Mouse (Mus musculus) liver, embryonic 13.5 days (tissue): ENCODE measurements around the gene Klkb1. TPM values are rescaled to one million over a fixed set of nuclear protein-coding genes. Genes with fewer than 3 reads are reported as not detected.
"Not testable (repeated sequence)": the region's sequence is repeated elsewhere in the genome, so short reads cannot be mapped to it uniquely, and the experiment has no call there.

Experiments
- ATAC-seq: fragments of 200-750 bp; cut with Nextera tagmentation; 2 replicates; pipeline ENCODE4 v1.8.0; 2017; ENCODE audit warnings: low read depth, mild to moderate bottlenecking, moderate number of reproducible peaks, moderate library complexity
- DNase-seq: peaks from one replicate; pipeline ENCODE4 v3.0.0; 2022
- H3K27ac ChIP-seq: fragments of 300-500 bp; sonication (generic); 2 replicates; pipeline ENCODE4 v1.5.1; 2015; ENCODE audit warnings: moderate library complexity, mild to moderate bottlenecking, inconsistent platforms
- H3K27me3 ChIP-seq: fragments of 300-500 bp; sonication (generic); 2 replicates; pipeline ENCODE4 v1.6.1; 2015; ENCODE audit warnings: mild to moderate bottlenecking, inconsistent platforms
- H3K36me3 ChIP-seq: fragments of 300-500 bp; sonication (generic); 2 replicates; pipeline ENCODE4 v1.6.1; 2015; ENCODE audit warnings: mild to moderate bottlenecking, inconsistent platforms
- H3K4me1 ChIP-seq: fragments of 300-500 bp; sonication (generic); replicated peaks from 2 replicates; pipeline ENCODE4 v1.6.1; 2015; ENCODE audit warnings: inconsistent platforms
- H3K4me2 ChIP-seq: fragments of 300-500 bp; sonication (generic); 2 replicates; pipeline ENCODE4 v1.6.1; 2015; ENCODE audit warnings: inconsistent platforms, mild to moderate bottlenecking, moderate library complexity
- H3K4me3 ChIP-seq: fragments of 300-500 bp; sonication (generic); replicated peaks from 2 replicates; pipeline ENCODE4 v1.5.1; 2015; ENCODE audit warnings: mild to moderate bottlenecking, inconsistent platforms
- H3K9ac ChIP-seq: fragments of 300-500 bp; sonication (generic); 2 replicates; pipeline ENCODE4 v1.6.1; 2015; ENCODE audit warnings: mild to moderate bottlenecking, inconsistent platforms
- H3K9me3 ChIP-seq: fragments of 300-500 bp; sonication (generic); replicated peaks from 2 replicates; pipeline ENCODE4 v1.6.1; 2016; ENCODE audit warnings: inconsistent platforms
- WGBS: fragments of 180-500 bp; shearing (Covaris S2); methylation state at CpG from one replicate; pipeline ENCODE4 v1.1.7; 2015; ENCODE audit not compliant: insufficient replicate concordance; 5-methylcytosine and 5-hydroxymethylcytosine counted together
- polyA plus RNA-seq: library from polyadenylated mRNA; unstranded; fragments of >200 nt; fragmentation: Nextera tagmentation; extraction: Ambion mirVana; gene quantifications from 2 replicates; pipeline ENCODE4 v1.2.1, GENCODE M21; 2015

Gene Klkb1
- 2.2 and 2.5 TPM in 2 replicates for polyA plus RNA-seq

DNA sequence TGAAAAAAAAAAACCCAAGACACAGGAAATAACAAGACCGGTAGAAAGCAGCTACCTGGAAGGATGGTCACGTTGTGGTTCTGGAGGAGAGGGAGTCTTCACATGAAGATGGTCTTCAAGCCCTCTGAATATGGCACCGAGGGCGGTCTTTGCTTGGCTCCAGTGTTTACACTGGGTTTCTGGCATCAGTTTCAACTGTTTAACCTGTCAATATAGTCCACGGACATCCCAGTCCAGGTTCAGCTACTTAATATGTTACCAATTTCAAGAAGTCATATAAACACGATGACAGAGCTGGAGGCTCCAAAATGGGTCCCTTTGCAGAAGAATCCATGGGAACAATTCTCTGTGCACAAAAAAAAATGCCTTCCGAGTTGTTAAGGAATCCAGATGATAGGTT, at the start of gene Klkb1:
Gene Klkb1 (minus strand): TSS at position 173 of the 400 bp plus-strand sequence.
- no peak for DNase-seq
- Histone ChIP-seq H3K27me3 (no peaks in the 10 kb centered on the region), H3K36me3 (no peaks in the 10 kb centered on the region), H3K4me2 (no peak within 1 kb of the TSS), H3K9me3 (no peaks in the 10 kb centered on the region), H3K27ac (no peak within 1 kb of the TSS), H3K9ac (no peak within 1 kb of the TSS), H3K4me3 (no peak within 1 kb of the TSS), H3K4me1 (no peaks in the 10 kb centered on the region)
- peak; percentile 45; the same call in 1 of the 2 replicates for ATAC-seq
- WGBS: 57% methylated on average over 7 of the region's 7 CpGs

DNA sequence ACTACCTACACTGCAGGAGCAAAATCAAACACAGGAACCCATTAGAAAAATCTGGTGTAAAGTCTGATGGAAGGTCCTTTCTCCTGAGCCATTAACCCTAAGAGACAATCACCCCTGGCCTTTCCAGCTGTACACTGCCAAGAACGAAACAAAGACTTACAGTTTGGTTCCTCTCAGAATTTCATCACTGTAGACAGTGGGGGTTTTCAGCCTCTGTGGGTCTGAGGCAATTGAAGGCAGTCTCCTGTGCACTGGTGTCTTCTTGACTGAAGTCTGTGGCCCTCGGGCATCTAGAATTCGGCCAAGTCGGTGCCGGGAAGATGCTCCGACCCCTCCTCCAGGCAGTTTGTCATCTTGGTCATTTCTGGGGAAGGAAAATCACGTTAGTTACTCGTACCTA, 49.6 kb upstream of the Klkb1 start:
- no peak for DNase-seq
- H3K27me3 ChIP-seq: no peaks in the 10 kb centered on the region
- H3K9ac ChIP-seq: no peak overlapping the region
- no peak overlapping the region for H3K4me3 ChIP-seq
- no peaks in the 10 kb centered on the region for H3K36me3 ChIP-seq
- no peak overlapping the region for H3K27ac ChIP-seq
- H3K4me1 ChIP-seq: no peaks in the 10 kb centered on the region
- no peak for ATAC-seq
- H3K4me2 ChIP-seq: no peak overlapping the region
- WGBS: 75% methylated on average over 8 of the region's 8 CpGs
- H3K9me3 ChIP-seq: no peaks in the 10 kb centered on the region

DNA sequence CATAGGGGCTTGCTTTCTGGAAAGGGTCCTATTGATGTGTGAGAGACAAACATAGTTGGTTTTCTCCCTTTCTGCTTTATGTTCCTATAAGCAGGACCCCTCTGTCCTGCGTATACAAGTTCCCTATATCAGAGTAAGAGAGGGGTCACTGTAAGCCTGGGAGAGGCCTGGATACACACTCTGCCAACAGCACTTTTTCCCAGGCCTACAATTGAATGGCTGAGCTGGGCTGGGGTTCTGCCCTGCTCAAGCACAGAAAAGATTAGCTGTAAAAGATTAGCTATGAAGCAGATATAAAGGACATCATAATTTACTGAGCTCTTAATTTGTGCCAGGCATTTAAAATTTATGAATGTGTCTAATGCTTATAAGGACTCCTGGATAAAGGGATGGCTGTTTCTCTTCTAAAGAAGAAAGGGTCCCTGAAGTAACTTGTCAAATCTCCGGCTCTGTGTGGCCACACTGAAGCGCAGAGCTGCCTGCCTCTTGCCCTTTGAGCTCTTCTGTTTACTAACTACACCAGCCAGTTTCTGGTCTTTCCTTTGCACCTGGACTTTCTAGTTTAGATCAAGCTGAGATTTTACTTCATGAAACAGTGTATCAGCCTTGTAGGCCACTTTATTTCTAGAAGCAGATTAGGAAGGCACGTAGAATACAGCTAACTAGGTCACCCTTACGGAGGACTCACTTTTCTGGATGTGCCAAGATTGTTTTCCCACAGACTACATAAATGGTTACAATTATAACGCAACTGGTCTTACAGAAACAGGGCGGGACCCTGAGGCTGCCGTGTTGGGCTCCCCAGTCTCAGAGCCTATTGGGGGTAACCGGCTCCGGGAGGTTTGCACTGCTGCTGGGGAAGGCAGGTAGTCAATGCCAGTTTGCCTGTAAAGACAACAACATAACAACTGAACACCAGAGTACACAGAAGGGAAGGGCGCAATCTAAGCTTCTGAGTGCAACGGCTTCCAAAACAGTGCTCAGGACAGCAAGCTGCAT, 47.3 kb upstream of the Klkb1 start:
- ATAC-seq: peak; percentile 47; the same call in 1 of the 2 replicates
- Histone ChIP-seq H3K36me3 (no peaks in the 10 kb centered on the region), H3K9me3 (no peaks in the 10 kb centered on the region), H3K27ac (peak overlapping the region; percentile 63), H3K27me3 (no peaks in the 10 kb centered on the region), H3K4me1 (no peaks in the 10 kb centered on the region), H3K9ac (no peak overlapping the region), H3K4me3 (no peak overlapping the region), H3K4me2 (no peak overlapping the region)
- no peak for DNase-seq
- WGBS: 64% methylated on average over 12 of the region's 12 CpGs

- peak; percentile 62 for ATAC-seq
- H3K4me3 ChIP-seq: peak overlapping the region; percentile 59
- H3K9ac ChIP-seq: peak overlapping the region; percentile 33; the same call in 1 of the 2 replicates
- H3K27me3 ChIP-seq: no peaks in the 10 kb centered on the region
- DNase-seq: no peak
- peaks cover 5% of the 10 kb centered on the region; the same call in 1 of the 2 replicates for H3K4me1 ChIP-seq
- no peaks in the 10 kb centered on the region for H3K36me3 ChIP-seq
- 4% methylated on average over 8 of the region's 8 CpGs for WGBS
- H3K27ac ChIP-seq: no peak overlapping the region
- H3K4me2 ChIP-seq: peak overlapping the region; percentile 66
- H3K9me3 ChIP-seq: no peaks in the 10 kb centered on the region
These were observed 38.8 kb upstream of the Klkb1 start for GRCm38 (mm10) chr8:45333493-45333892.

DNA sequence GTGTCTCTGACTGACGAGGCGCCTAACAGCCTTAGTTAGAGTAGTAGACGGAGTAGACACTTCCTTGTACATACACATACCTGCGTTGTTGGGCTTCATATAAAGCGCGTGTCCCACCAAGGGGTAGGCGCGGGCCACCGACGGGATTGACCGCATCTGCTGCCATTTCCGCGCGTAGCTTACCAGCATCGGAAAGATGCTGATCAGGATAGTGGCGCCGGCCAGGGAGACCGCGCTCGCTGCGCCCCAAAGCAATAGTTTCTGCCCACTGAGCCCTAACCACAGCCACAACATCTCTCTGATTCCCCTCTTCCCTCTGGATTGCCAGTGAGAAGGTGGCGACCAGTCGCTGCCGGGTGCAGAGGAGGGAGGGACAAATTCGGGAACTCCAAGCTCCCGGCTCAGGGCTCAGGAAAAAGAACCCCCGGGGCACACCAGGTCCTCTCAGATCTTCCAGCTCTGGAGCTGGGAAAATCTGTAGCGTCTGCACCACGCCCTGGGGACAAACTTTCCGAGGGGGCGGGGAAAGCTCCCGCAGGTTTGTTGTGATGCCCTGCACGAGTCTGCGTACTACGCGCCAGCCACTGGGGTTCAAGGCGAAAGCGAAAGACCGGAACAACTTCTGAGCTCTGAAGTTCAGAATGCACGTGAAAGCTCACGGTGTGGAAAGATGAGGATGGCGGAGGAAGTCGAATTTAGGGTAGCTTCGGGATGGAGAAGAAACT, 38.2 kb upstream of the Klkb1 start, which contains the start of gene Cyp4v3:
Gene Cyp4v3 (minus strand): TSS at position 532 of the 725 bp plus-strand sequence.
- Histone ChIP-seq H3K4me3 (peak within 1 kb of the TSS; percentile 59), H3K9me3 (no peaks in the 10 kb centered on the region), H3K4me1 (peaks cover 5% of the 10 kb centered on the region; the same call in 1 of the 2 replicates), H3K9ac (peak within 1 kb of the TSS; percentile 50), H3K36me3 (no peaks in the 10 kb centered on the region), H3K27ac (no peak within 1 kb of the TSS; the same call in 1 of the 2 replicates), H3K27me3 (no peaks in the 10 kb centered on the region), H3K4me2 (peak within 1 kb of the TSS; percentile 66)
- WGBS: 1% methylated on average over 44 of the region's 44 CpGs
- DNase-seq: peak; percentile 9
- ATAC-seq: peak; percentile 68

- Histone ChIP-seq H3K4me1 (peaks cover 5% of the 10 kb centered on the region; the same call in 1 of the 2 replicates), H3K4me2 (no peak overlapping the region), H3K9me3 (no peaks in the 10 kb centered on the region), H3K36me3 (no peaks in the 10 kb centered on the region), H3K9ac (no peak overlapping the region), H3K27me3 (no peaks in the 10 kb centered on the region), H3K4me3 (no peak overlapping the region), H3K27ac (no peak overlapping the region)
- no peak for DNase-seq
- WGBS: 30% methylated on average over 3 of the region's 3 CpGs
- ATAC-seq: no peak
These were observed 36.2 kb upstream of the Klkb1 start for GRCm38 (mm10) chr8:45330856-45331255.

DNA sequence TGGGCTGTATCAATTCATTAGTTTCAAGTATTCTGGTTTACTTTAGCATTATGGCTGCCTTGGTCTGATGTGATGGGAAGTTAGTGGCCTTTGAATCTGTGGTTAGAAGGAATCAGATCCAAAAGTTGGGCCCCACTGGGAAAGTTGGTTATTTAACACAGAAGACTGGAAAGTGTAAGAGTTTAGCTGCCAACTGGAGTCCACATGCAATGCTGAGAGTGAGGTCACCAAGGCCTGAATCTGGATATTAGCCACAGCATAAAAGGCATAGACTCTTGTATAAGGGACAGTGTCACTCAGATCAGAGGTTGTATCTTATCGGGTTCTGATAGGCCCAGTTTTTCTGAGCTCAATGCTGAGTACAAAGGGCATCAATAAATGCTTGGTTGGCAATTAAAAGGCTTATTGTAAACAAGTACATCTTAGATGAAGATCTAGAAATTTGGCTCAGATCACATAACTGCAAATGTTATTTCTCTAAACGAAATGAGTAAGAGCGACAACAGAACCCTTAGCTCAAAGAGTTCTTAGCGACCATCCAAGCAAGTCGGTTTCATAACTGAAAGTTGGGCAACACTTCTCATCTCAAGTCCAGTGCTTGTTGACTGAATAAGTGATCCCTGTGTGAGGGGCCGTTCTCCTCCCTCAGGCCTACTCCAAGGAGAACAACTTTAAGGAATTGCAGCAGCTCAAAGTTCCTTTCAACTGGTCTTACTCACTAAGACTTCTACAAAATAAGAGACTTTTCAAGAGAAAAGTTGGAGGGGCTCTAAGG, 34.7 kb upstream of the Klkb1 start:
- no peak for DNase-seq
- WGBS: 71% methylated on average over 6 of the region's 6 CpGs

GRCm38 (mm10) chr8:45327076-45327475, 32.4 kb upstream of the Klkb1 start:
- not testable (repeated sequence) for H3K27me3 ChIP-seq, H3K9ac ChIP-seq, H3K27ac ChIP-seq, ATAC-seq, DNase-seq, H3K36me3 ChIP-seq, H3K4me2 ChIP-seq, H3K9me3 ChIP-seq, H3K4me3 ChIP-seq, H3K4me1 ChIP-seq

More for the DNA sequence above, 34.7 kb upstream of the Klkb1 start:
- Histone ChIP-seq H3K9ac (no peak overlapping the region), H3K4me1 (peaks cover 5% of the 10 kb centered on the region; the same call in 1 of the 2 replicates), H3K27ac (no peak overlapping the region), H3K9me3 (no peaks in the 10 kb centered on the region), H3K4me3 (no peak overlapping the region), H3K4me2 (no peak overlapping the region), H3K27me3 (no peaks in the 10 kb centered on the region), H3K36me3 (no peaks in the 10 kb centered on the region)
- no peak for ATAC-seq

DNA sequence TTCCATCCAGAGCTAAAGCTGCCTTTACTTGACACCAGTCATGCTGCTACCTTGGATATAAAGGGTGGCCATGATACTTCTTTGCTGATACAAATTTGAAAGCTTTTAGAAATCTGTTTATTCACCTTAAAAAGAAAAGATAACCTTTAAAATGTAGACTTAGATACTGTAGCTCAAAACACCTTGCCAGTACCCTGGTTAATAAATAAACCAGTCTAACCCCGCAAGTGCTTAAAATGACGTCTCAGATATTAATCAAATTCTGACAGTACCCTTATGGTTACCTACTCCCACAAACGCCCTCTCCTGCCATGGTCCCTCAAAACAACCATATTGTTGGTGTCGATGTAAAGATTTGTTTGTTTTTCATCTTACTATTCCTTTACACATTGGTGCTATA, 29.5 kb upstream of the Klkb1 start:
- ATAC-seq: no peak
- Histone ChIP-seq H3K27ac (no peak overlapping the region), H3K9me3 (no peaks in the 10 kb centered on the region), H3K4me1 (no peaks in the 10 kb centered on the region), H3K9ac (no peak overlapping the region), H3K36me3 (no peaks in the 10 kb centered on the region), H3K4me3 (no peak overlapping the region), H3K4me2 (no peak overlapping the region), H3K27me3 (no peaks in the 10 kb centered on the region)
- WGBS: 62% methylated on average over 4 of the region's 4 CpGs
- DNase-seq: no peak

- Histone ChIP-seq H3K4me1 (no peaks in the 10 kb centered on the region), H3K27me3 (no peaks in the 10 kb centered on the region), H3K27ac (no peak overlapping the region), H3K36me3 (no peaks in the 10 kb centered on the region), H3K9me3 (no peaks in the 10 kb centered on the region), H3K4me3 (no peak overlapping the region), H3K4me2 (no peak overlapping the region), H3K9ac (no peak overlapping the region)
- no peak for ATAC-seq
- 50% methylated on average over 2 of the region's 2 CpGs for WGBS
- DNase-seq: no peak
These were observed 26.7 kb upstream of the Klkb1 start for GRCm38 (mm10) chr8:45321365-45321764.

GRCm38 (mm10) chr8:45320930-45321329, 26.3 kb upstream of the Klkb1 start:
- H3K9me3 ChIP-seq: no peaks in the 10 kb centered on the region
- DNase-seq (no peak), ATAC-seq (no peak)
- H3K4me1 ChIP-seq: no peaks in the 10 kb centered on the region
- no peaks in the 10 kb centered on the region for H3K36me3 ChIP-seq
- no peak overlapping the region for H3K27ac ChIP-seq
- H3K9ac ChIP-seq: no peak overlapping the region
- 34% methylated on average over 1 of the region's 1 CpGs for WGBS
- no peak overlapping the region for H3K4me3 ChIP-seq
- no peak overlapping the region for H3K4me2 ChIP-seq
- H3K27me3 ChIP-seq: no peaks in the 10 kb centered on the region
